Mouse (Mus musculus) adipocyte (in vitro differentiated cells): ENCODE measurements around the gene Trim67.

ENCODE experiments used
- DNase-seq: peaks from one replicate; pipeline ENCODE4 v3.0.0-alpha.2; 2016; ENCODE audit warnings: low spot score

The Trim67 gene

GRCm38 (mm10) chr8:124878141-124878540 is 85.2 kb downstream of the Trim67 start:
- DNase-seq: no peak

- DNase-seq: no peak
Measured at GRCm38 (mm10) chr8:124878946-124879526, 86.1 kb downstream of the Trim67 start.
